Mouse (Mus musculus): ENCODE measurements at regions not wholly inside any gene's neighbourhood (a gene's known extent, or its start where the extent isn't known, plus 50 kb on each side); places are given as distances from the start of the nearest gene placed in this dataset.

DNA sequence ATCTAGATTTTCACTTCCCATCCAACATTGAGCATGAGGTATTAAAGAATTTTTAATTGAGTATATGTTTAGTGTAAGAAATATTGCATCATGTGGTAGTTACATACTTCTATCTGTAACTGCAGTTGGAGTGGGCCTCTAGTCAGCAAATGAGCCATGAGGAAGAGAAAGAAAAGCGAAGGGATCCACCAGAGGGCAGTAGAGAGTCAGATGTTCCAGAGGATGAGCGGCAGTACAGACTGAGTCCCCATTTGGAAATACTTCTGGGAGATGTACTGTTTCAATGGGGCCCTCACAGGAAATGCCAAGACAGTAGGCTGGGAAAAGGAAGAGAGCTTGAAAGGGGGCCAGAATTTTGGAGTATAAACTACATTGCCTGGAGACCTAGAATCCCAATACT is 221.2 kb downstream of the Myh15 start:
- Histone ChIP-seq H3K4me1 (replicated peaks) (no peaks in the 10 kb centered on the region), H3K4me3 (no peak overlapping the region), H3K9me3 (no peaks in the 10 kb centered on the region), H3K4me2 (no peak overlapping the region), H3K36me3 (no peaks in the 10 kb centered on the region), H3K27me3 (no peaks in the 10 kb centered on the region), H3K9ac (no peak overlapping the region), H3K27ac (no peak overlapping the region)
- ATAC-seq (ENCODE audit: low FRiP score): peak; percentile 83
- 6% methylated on average over 2 of the region's 2 CpGs for WGBS

DNA sequence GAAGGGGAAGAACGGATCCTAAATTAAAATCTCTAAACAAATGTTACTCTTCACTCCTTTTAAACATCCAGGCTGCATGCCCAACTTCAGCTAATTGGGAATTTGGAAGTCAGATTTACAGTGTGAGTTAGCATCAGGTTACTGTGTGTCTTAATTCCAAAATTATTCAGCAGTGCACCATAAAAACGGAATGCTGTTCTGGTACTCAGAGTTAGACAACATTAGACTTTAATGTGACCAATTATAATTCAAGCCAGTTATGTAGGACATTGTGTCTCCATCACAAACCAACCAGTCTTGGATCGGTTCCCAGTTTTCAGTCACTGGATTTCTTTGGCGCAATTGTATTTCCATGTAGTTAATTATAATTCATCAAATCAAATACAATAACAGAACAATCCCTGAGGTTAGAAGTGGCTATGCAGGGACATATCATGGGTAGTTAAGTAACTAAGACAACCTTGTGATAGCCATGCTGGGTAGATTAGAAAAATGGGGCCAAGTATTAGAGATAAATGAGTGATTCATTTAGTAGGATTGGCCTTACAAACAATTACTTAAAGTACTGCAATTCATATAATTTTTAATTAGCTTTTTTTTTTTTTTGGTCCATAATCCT is 230.9 kb downstream of the Myh15 start:
- Histone ChIP-seq H3K4me1 (replicated peaks) (no peaks in the 10 kb centered on the region), H3K27me3 (no peaks in the 10 kb centered on the region), H3K36me3 (no peaks in the 10 kb centered on the region), H3K27ac (no peak overlapping the region), H3K4me2 (no peak overlapping the region), H3K9ac (no peak overlapping the region), H3K9me3 (no peaks in the 10 kb centered on the region), H3K4me3 (no peak overlapping the region)
- no peak; the same call in 1 of the 2 replicates for ATAC-seq (ENCODE audit: low FRiP score)
- whole genome bisulfite sequencing: 72% methylated on average over 4 of the region's 4 CpGs

DNA sequence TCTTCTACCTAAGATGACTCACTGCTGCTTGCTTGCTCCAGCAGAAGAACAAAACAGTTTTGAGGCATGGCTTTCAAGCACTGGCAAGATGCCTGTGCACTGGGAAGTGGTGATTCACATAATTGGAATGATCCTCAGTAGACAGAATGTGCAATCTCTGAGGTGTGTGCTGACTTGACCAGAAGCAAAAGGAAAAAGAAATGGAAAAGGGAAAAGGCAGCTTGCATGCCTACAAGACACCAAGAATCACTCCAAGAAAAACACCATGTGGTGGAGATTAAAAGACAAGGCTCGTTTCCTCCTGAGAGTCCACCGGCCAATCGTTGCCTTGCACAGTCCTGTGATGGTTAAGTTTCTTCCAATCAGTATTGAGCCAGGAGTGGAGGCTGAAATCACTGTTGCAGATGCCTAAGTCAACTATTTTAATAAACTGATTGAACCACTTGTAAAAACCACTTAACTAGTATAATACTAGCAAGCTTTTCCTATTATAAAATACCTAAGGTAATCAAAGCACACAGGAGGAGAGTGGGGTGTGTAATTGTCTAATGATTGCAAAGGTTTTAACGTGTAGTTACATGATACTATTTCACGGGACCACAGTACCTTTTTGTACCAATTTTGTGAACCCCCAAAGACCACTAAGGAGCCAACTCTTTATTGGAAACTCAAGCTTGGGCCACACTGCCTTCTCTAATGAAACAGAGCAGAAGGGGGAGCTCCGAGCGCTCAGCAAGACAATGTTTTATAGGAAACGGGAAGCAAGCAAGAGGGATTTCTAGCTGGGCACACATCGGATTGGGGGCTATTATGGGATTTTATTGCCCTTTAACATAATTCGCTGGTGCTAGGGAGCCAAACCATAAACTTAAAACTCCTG is 232.2 kb downstream of the Myh15 start:
- no peak overlapping the region for H3K4me2 ChIP-seq
- 84% methylated on average over 10 of the region's 10 CpGs for WGBS
- H3K4me1 ChIP-seq (replicated peaks): no peaks in the 10 kb centered on the region
- H3K4me3 ChIP-seq: no peak overlapping the region
- no peaks in the 10 kb centered on the region for H3K27me3 ChIP-seq
- H3K9ac ChIP-seq: no peak overlapping the region
- ATAC-seq (ENCODE audit: low FRiP score): no peak
- no peaks in the 10 kb centered on the region for H3K9me3 ChIP-seq
- H3K36me3 ChIP-seq: no peaks in the 10 kb centered on the region
- H3K27ac ChIP-seq: no peak overlapping the region

DNA sequence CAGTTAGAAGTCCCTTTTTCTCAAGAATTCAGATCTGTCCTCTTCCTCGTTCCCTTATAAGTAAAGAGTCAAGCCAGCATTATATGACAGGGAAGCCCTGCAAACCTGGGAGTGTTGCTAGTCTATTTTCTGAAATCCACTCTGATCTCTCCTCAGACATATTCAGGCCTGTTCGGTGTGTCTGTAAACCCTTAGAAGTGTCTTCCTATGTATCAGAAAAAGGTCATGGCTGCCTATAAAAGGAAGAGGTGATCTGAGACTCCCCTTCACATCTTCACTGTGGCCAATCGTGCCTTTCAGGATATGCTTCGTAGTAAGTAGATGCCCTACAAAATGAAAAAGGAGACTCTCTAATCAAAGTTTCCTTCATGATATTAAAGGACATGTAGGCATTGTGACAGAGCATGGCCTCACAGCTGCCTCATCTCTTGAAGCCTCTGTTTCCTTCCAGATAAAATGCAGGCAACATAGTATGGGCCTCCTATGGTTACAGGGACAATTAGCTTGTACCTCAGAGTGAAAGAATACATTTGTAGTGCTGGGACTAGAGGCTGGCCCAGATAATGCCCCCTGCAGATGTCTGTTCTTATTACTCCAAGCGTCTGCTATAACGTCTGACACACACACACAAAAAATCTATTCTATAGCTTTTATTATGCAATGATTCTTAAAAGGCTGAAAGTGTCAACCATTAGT is 246.5 kb downstream of the Myh15 start:
- H3K4me1 ChIP-seq (replicated peaks): no peaks in the 10 kb centered on the region
- H3K36me3 ChIP-seq: no peaks in the 10 kb centered on the region
- 71% methylated on average over 6 of the region's 6 CpGs for WGBS
- no peak overlapping the region for H3K27ac ChIP-seq
- H3K4me3 ChIP-seq: no peak overlapping the region
- no peak for ATAC-seq (ENCODE audit: low FRiP score)
- no peaks in the 10 kb centered on the region for H3K27me3 ChIP-seq
- no peaks in the 10 kb centered on the region for H3K9me3 ChIP-seq
- H3K9ac ChIP-seq: no peak overlapping the region
- H3K4me2 ChIP-seq: no peak overlapping the region

DNA sequence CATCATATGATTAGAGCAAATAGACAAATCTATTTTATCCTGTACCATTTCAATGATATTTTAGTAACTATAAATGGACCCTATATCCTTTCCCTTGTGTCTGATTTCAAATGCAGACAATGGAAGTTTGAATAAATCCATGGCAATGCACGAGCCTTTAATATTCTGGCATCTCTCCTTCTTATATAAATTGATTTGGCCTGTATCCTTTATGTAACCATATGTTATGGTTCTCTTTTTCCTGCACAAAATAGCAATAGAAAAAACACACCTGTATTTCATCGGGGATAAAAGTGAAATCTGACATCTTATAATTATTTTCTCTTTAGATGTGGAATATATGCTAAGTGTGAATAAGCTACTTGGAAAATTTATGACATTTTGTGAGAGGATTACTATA is 247.1 kb downstream of the Myh15 start:
- H3K4me3 ChIP-seq: no peak overlapping the region
- H3K27ac ChIP-seq: no peak overlapping the region
- H3K9me3 ChIP-seq: no peaks in the 10 kb centered on the region
- H3K27me3 ChIP-seq: no peaks in the 10 kb centered on the region
- no peak overlapping the region for H3K9ac ChIP-seq
- no peak for ATAC-seq (ENCODE audit: low FRiP score)
- H3K36me3 ChIP-seq: no peaks in the 10 kb centered on the region
- no peaks in the 10 kb centered on the region for H3K4me1 ChIP-seq (replicated peaks)
- H3K4me2 ChIP-seq: no peak overlapping the region
- WGBS: 80% methylated on average over 2 of the region's 2 CpGs

DNA sequence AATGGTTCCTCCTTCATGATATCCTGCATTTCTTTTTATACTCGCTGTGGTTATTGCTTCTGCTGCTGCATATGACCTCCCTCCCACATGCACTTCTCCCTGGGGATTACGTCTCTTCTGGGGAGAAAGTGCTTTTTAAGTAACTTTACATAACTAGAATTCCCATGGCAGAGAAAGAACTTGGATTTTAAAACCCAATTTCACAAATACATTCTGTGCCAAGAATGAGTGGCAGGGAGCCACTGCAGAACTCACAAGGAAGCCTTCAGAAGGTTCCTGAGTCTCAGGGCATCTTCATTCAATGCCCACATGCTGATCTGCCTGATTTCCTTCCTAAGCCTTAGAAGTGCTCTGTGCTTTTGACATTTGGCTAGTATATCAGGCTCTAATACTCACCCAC is 259.8 kb downstream of the Myh15 start:
- 90% methylated on average over 2 of the region's 2 CpGs for WGBS
- no peaks in the 10 kb centered on the region for H3K36me3 ChIP-seq
- H3K4me1 ChIP-seq (replicated peaks): no peaks in the 10 kb centered on the region
- no peak for ATAC-seq (ENCODE audit: low FRiP score)
- H3K27ac ChIP-seq: no peak overlapping the region
- no peak overlapping the region for H3K4me3 ChIP-seq
- H3K27me3 ChIP-seq: no peaks in the 10 kb centered on the region
- no peaks in the 10 kb centered on the region for H3K9me3 ChIP-seq
- no peak overlapping the region for H3K9ac ChIP-seq
- H3K4me2 ChIP-seq: no peak overlapping the region

DNA sequence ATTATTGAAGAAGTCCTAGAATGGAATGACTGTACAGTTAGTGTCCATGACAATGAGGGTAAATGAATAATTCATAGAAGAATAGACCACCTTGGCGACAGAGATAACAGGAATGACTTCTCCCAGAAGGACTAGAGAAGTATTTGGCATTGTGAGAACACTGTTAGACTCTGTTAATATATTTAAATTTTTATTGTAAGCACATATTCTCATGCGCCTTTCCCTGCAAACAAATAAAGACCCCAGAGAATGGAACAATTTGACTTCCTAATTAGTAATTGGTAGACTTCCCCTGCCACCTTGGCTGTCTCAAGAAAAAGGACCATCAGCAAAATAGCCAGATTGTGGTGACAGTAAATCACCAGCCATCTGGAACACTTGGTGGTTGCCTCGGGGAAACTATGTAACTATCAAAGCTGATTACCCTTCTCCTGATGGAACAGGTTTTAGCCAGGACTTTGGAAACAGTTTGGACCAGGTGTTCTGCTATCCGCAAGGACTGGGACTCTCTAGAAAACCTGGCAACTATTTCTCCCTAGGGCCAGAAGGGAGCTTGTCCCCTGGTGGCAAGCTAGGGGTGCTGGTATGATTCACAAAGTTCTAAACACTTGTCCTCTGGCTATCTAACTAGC is 261.9 kb downstream of the Myh15 start:
- Histone ChIP-seq H3K9ac (no peak overlapping the region), H3K27ac (no peak overlapping the region), H3K4me2 (no peak overlapping the region), H3K4me1 (replicated peaks) (no peaks in the 10 kb centered on the region), H3K36me3 (no peaks in the 10 kb centered on the region), H3K4me3 (no peak overlapping the region), H3K9me3 (no peaks in the 10 kb centered on the region), H3K27me3 (no peaks in the 10 kb centered on the region)
- WGBS: 61% methylated on average over 4 of the region's 4 CpGs
- ATAC-seq (ENCODE audit: low FRiP score): peak; percentile 46; the same call in 1 of the 2 replicates

DNA sequence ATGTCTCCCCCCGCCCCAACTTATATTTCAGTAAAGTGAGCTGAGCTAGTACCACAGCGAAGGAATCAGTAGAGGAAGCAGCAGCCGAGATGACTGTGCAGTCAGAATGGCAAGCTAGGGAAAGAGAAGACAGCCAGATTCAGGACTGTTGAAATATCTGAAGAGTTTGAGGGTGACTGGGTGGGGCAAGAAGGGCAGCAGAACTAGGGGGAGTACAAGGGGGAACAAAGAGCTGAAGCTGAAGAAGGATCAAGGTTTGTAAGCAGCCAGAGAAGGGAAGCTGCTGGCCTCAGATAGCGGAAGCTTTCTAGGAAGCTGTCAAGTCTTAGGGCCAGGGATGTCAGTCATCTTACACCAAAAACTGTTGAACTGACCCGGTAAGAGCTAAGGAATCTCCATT is 262.5 kb downstream of the Myh15 start:
- H3K4me2 ChIP-seq: no peak overlapping the region
- 90% methylated on average over 5 of the region's 5 CpGs for WGBS
- no peak for ATAC-seq (ENCODE audit: low FRiP score)
- no peaks in the 10 kb centered on the region for H3K27me3 ChIP-seq
- H3K4me1 ChIP-seq (replicated peaks): no peaks in the 10 kb centered on the region
- no peak overlapping the region for H3K9ac ChIP-seq
- no peak overlapping the region for H3K4me3 ChIP-seq
- no peaks in the 10 kb centered on the region for H3K36me3 ChIP-seq
- H3K27ac ChIP-seq: no peak overlapping the region
- H3K9me3 ChIP-seq: no peaks in the 10 kb centered on the region

DNA sequence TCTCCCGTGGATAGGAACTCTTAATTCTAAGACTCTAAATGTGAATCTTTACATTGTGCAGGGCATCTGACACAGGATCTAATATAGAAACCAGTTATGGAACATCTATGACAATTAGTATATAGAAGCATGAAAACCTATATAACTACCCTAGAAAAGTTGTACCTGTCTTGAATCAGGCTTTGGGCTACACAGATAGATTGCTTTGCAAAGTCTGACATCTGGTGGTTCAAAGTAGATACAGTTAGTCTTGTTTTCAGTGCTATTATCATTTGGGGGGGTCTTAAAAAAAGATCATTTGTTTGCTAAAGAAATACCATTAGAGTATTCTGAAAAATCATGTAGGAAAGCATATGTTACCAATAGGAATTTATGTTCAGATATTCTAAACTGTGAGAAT is 264.7 kb downstream of the Myh15 start:
- Histone ChIP-seq H3K36me3 (no peaks in the 10 kb centered on the region), H3K4me2 (no peak overlapping the region), H3K27ac (no peak overlapping the region), H3K9me3 (no peaks in the 10 kb centered on the region), H3K4me1 (replicated peaks) (no peaks in the 10 kb centered on the region), H3K9ac (no peak overlapping the region), H3K4me3 (no peak overlapping the region), H3K27me3 (no peaks in the 10 kb centered on the region)
- ATAC-seq (ENCODE audit: low FRiP score): no peak
- 93% methylated on average over 1 of the region's 1 CpGs for WGBS

DNA sequence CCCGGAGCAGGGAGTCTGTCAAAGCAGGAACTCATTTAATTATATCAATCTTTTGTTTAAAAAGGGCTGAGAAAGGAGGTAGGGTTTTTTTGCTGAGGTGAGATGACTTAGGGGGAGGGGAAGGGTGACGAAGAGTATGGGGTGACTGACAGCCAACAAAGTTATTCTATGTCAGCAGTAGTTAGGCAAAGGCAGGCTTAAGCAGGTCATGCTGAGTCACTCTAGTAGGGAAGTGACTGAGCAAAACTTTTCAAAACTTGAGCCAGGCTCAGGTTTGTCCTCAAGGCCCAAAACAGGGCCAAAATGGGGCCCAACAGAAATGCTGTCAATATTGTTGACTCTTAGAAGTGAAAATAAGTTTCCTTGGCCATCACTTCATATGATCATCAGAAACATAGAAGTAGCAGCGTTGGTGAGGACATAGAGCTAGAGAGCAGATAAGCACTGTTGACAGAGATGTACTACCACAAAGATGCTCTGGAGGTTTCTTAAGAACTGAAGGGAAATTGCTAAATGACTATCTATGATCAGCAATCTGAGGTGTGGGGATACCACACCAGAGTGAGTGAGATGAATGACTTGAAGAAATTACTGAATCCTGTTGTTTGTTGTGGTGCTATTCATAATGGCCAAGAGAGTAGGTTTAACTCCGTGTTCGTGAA is 273.6 kb downstream of the Myh15 start:
- Histone ChIP-seq H3K27ac (no peak overlapping the region), H3K36me3 (no peaks in the 10 kb centered on the region), H3K4me3 (no peak overlapping the region), H3K4me1 (replicated peaks) (no peaks in the 10 kb centered on the region), H3K9ac (no peak overlapping the region), H3K9me3 (no peaks in the 10 kb centered on the region), H3K27me3 (no peaks in the 10 kb centered on the region), H3K4me2 (no peak overlapping the region)
- WGBS: 88% methylated on average over 5 of the region's 5 CpGs
- no peak for ATAC-seq (ENCODE audit: low FRiP score)

DNA sequence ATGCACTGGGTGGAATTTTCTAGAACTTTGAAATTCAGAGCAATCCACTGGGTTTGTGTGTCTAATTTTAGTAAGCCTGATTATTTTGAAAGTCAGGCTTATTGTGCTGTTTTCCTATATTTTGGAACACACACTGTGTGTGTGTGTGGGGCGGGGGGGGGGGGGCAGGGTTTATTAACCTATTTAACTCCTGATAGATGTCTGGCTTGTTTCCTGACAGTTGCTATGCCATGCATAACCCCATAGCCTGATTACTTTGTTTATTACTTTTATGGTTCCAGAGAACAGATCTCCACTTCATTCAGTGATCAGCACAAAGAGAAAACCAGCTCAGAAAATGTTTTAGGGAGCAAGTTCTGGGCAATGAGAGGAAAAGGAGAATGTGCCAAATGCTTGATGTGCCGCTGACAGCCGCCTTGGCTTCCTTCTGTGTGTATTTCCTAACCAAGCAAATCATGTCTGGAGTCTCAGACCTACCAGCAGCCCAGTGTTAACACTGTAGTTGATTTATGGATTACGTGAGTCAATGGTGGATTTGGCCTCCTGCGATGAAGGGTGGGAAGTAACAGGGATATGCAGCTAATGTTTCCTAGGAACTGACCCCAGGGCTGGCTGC is 274.9 kb downstream of the Myh15 start:
- no peaks in the 10 kb centered on the region for H3K9me3 ChIP-seq
- no peak overlapping the region for H3K4me2 ChIP-seq
- H3K4me3 ChIP-seq: no peak overlapping the region
- ATAC-seq (ENCODE audit: low FRiP score): no peak
- H3K4me1 ChIP-seq (replicated peaks): no peaks in the 10 kb centered on the region
- no peak overlapping the region for H3K9ac ChIP-seq
- no peaks in the 10 kb centered on the region for H3K36me3 ChIP-seq
- WGBS: 85% methylated on average over 5 of the region's 5 CpGs
- H3K27ac ChIP-seq: no peak overlapping the region
- H3K27me3 ChIP-seq: no peaks in the 10 kb centered on the region

DNA sequence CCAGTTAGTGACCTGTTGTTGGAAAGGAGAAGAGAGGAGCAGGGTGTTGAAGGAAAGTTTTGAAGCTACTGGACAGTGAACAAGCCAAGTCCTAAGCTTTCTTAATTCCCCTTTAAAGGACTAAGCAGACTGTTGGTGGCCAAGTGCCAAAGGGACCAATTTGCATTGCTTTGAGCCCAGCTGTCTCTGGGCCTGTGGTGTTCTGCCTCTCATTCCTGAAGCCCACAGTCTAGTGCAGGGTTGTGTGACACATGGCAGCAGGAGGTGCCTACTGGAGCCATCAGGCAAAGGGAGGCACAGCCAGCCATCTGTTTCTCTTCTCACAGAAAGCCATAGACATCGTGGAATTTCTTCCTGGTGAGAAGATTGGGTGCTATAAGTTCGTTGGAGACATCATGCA is 278.6 kb downstream of the Myh15 start:
- Histone ChIP-seq H3K4me3 (no peak overlapping the region), H3K36me3 (no peaks in the 10 kb centered on the region), H3K4me1 (replicated peaks) (no peaks in the 10 kb centered on the region), H3K27me3 (no peaks in the 10 kb centered on the region), H3K4me2 (no peak overlapping the region), H3K9ac (no peak overlapping the region), H3K27ac (no peak overlapping the region), H3K9me3 (no peaks in the 10 kb centered on the region)
- no peak for ATAC-seq (ENCODE audit: low FRiP score)
- 39% methylated on average over 2 of the region's 2 CpGs for WGBS
